Mouse (Mus musculus) cortical plate, adult 2 months (tissue): ENCODE results near the gene Acvr1b.

Experiments
- CTCF ChIP-seq: fragments of 200-500 bp; IDR thresholded peaks from 2 replicates; pipeline ENCODE4 v1.5.1; 2011; ENCODE audit warnings: mild to moderate bottlenecking, control low read depth, low read length; ENCODE audit not compliant: insufficient read depth; ENCODE audit errors: extremely low read depth
- POLR2A ChIP-seq: fragments of 200-500 bp; IDR thresholded peaks from 2 replicates; pipeline ENCODE4 v1.6.1; 2011; ENCODE audit warnings: mild to moderate bottlenecking, low read length, control low read depth; ENCODE audit not compliant: insufficient read depth; ENCODE audit errors: extremely low read depth

GRCm38 (mm10) chr15:101175131-101175460 lies 1.2 kb downstream of the Acvr1b start:
- TF ChIP-seq CTCF (no peak), POLR2A (no peak)
